Mouse (Mus musculus): ENCODE data around the gene Rprd1b. TPM values are rescaled to one million over a fixed set of nuclear protein-coding genes. Genes with fewer than 3 reads are reported as not detected.

The Rprd1b gene
- polyA plus RNA-seq, 1 experiment: 17.5 TPM

DNA sequence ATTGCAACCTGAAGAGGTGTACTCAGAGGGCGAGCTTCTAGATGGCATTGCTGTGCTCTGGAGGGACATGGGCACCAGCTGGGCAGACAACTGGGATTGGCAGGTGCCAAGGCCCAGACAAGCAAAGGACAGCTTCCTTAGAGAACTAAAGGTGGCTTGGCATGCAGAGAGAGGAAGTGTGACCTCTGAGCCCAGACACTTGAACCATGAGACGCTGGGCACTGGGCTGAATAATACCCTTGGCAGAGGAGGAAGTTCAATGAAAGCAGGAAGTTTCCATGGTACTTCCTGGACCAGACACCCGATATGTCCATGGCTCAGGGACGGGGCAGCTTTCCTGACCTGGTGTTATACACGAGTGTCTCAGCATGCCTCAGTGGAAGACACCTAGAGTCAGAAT lies 146.1 kb downstream of the Rprd1b start:
- Histone ChIP-seq H3K36me3 (ENCODE audit: control insufficient read depth, insufficient read depth, low read length) (no peaks in the 10 kb centered on the region), H3K4me1 (ENCODE audit: control insufficient read depth, insufficient read depth, low read length) (peaks cover 12% of the 10 kb centered on the region; the same call in 1 of the 2 replicates), H3K27me3 (replicated peaks; ENCODE audit: control insufficient read depth, insufficient read depth, low read length) (no peaks in the 10 kb centered on the region), H3K4me3 (ENCODE audit: insufficient read depth, low read depth, low read length) (no peak overlapping the region), H3K27ac (ENCODE audit: insufficient read depth, low read depth, low read length) (no peak overlapping the region)
- 44% methylated on average over 5 of the region's 5 CpGs for WGBS
- TF ChIP-seq POLR2A (IDR thresholded peaks at IDR 0.05; ENCODE audit: low read depth, low read length) (no peak), CTCF (conservative IDR thresholded peaks at IDR 0.05; ENCODE audit: insufficient read depth, insufficient read length, low read depth, low read length) (no peak)
- peak; percentile 71 for DNase-seq

DNA sequence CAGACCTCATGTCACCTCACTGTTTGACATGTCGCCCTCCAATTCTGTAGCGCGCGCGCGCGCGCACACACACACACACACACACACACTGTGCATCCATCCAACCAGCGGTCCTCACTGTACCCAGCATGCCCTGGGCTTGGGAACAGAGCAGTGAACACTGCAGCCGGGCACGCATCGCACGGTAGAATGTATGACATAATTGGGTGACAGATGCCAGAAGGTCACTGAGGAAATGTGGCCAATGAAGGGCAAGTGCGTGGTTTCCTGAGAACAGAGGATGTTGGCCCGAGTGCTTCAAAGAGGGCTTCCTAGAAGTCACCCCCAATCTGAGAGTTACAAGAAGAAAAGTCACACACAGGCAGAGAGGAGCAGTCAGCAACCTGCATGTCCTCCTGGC lies 146.7 kb downstream of the Rprd1b start:
- TF ChIP-seq CTCF (conservative IDR thresholded peaks at IDR 0.05; ENCODE audit: insufficient read depth, insufficient read length, low read depth, low read length): no peak
- TF ChIP-seq POLR2A (IDR thresholded peaks at IDR 0.05; ENCODE audit: low read depth, low read length): no peak
- Histone ChIP-seq H3K4me3 (ENCODE audit: insufficient read depth, low read depth, low read length) (no peak overlapping the region), H3K27me3 (replicated peaks; ENCODE audit: control insufficient read depth, insufficient read depth, low read length) (no peaks in the 10 kb centered on the region), H3K4me1 (ENCODE audit: control insufficient read depth, insufficient read depth, low read length) (peaks cover 12% of the 10 kb centered on the region; the same call in 1 of the 2 replicates), H3K27ac (ENCODE audit: insufficient read depth, low read depth, low read length) (no peak overlapping the region), H3K36me3 (ENCODE audit: control insufficient read depth, insufficient read depth, low read length) (no peaks in the 10 kb centered on the region)
- no peak for DNase-seq
- WGBS: 71% methylated on average over 15 of the region's 15 CpGs

DNA sequence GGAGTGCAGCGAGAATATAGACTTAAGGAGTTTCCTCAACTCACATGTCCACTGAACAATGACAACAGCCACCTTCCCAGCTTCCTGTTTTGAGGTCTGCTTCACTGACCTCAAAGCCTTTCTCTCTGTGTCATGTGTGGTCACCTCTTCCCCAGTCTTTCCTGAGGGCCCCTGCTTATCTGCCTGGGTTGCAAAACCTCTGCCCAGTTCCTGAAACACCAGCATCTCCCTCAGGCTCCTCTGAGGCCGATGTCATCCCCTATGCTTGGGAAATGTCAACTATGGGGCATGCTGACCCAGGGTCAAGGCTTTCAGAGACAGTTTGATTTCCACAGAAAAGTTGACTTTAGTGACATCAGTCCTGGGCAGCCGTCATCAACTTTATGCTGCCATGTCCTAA lies 147.1 kb downstream of the Rprd1b start:
- 68% methylated on average over 3 of the region's 3 CpGs for WGBS

DNA sequence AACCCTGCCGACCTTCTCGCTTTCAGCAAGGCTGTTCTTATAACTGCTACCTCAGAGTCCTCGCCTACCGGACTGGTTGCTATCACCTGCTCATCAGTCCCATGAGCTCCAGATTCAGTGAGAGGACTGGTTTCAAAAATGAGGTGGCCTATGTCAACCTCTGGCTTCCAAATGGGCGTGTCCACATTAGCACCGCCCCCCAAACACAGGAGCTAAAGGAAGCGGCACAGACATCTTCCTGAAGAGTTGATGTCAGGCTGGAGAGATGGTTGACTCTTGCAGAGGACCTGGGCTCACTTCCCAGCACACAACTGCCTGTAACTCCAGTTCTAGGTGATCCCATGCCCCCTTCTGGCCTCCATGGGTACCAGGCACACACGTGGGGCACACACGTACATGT lies 148.5 kb downstream of the Rprd1b start:
- Histone ChIP-seq H3K27me3 (replicated peaks; ENCODE audit: control insufficient read depth, insufficient read depth, low read length) (no peaks in the 10 kb centered on the region), H3K4me3 (ENCODE audit: insufficient read depth, low read depth, low read length) (no peak overlapping the region), H3K27ac (ENCODE audit: insufficient read depth, low read depth, low read length) (no peak overlapping the region), H3K4me1 (ENCODE audit: control insufficient read depth, insufficient read depth, low read length) (peaks cover 12% of the 10 kb centered on the region; the same call in 1 of the 2 replicates), H3K36me3 (ENCODE audit: control insufficient read depth, insufficient read depth, low read length) (no peaks in the 10 kb centered on the region)
- DNase-seq: no peak
- WGBS: 92% methylated on average over 9 of the region's 9 CpGs
- TF ChIP-seq POLR2A (IDR thresholded peaks at IDR 0.05; ENCODE audit: low read depth, low read length): no peak

More for the DNA sequence above, 147.1 kb downstream of the Rprd1b start:
- Histone ChIP-seq H3K36me3 (ENCODE audit: control insufficient read depth, insufficient read depth, low read length) (no peaks in the 10 kb centered on the region), H3K4me1 (ENCODE audit: control insufficient read depth, insufficient read depth, low read length) (peaks cover 12% of the 10 kb centered on the region; the same call in 1 of the 2 replicates), H3K27me3 (replicated peaks; ENCODE audit: control insufficient read depth, insufficient read depth, low read length) (no peaks in the 10 kb centered on the region), H3K27ac (ENCODE audit: insufficient read depth, low read depth, low read length) (no peak overlapping the region), H3K4me3 (ENCODE audit: insufficient read depth, low read depth, low read length) (no peak overlapping the region)
- TF ChIP-seq CTCF (conservative IDR thresholded peaks at IDR 0.05; ENCODE audit: insufficient read depth, insufficient read length, low read depth, low read length): no peak
- no peak for TF ChIP-seq POLR2A (IDR thresholded peaks at IDR 0.05; ENCODE audit: low read depth, low read length)
- DNase-seq: no peak

DNA sequence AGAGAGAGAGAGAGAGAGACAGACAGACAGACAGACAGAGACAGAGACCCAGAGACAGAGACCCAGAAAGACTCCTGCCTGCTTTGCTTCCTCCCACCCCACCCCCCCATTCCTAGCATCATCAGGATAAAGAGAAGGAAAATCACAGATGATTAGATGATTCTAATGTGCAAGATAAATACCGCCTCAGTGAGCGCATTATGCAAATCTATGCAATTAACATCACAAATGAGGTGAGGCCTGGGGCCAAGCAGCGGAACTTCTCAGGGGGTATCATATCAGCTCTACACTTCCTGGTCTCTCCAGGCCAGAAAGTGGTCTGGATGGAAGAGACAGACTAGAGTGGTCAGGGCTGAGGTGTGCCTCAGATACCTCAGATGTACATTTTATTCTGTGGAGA lies 149.3 kb downstream of the Rprd1b start:
- no peak for DNase-seq
- Histone ChIP-seq H3K4me3 (ENCODE audit: insufficient read depth, low read depth, low read length) (no peak overlapping the region), H3K36me3 (ENCODE audit: control insufficient read depth, insufficient read depth, low read length) (no peaks in the 10 kb centered on the region), H3K27me3 (replicated peaks; ENCODE audit: control insufficient read depth, insufficient read depth, low read length) (no peaks in the 10 kb centered on the region), H3K4me1 (ENCODE audit: control insufficient read depth, insufficient read depth, low read length) (peaks cover 12% of the 10 kb centered on the region; the same call in 1 of the 2 replicates), H3K27ac (ENCODE audit: insufficient read depth, low read depth, low read length) (no peak overlapping the region)
- 88% methylated on average over 3 of the region's 3 CpGs for WGBS
- TF ChIP-seq POLR2A (IDR thresholded peaks at IDR 0.05; ENCODE audit: low read depth, low read length) (no peak), CTCF (conservative IDR thresholded peaks at IDR 0.05; ENCODE audit: insufficient read depth, insufficient read length, low read depth, low read length) (no peak)

DNA sequence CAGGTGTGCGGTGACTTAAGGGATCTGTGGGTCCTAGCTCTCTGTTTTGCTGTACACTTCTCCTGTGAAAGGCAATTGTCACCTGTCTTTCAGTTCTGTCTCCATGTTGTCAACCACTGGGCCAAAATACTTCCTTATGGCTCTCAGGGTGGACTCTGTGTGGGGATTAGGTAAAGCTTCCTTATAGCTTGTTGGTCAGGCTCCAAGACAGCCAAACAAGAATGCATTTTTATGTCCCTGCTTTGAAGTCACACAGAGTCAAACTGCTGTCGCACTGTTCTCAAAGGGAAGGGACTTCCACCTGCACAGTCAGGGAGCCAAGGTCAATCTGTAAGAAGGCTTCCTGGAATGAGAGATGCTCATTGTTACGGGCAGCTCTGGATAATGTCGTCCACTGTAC lies 149.8 kb downstream of the Rprd1b start:
- no peak overlapping the region for H3K4me3 ChIP-seq (ENCODE audit: insufficient read depth, low read depth, low read length)
- H3K27me3 ChIP-seq (replicated peaks; ENCODE audit: control insufficient read depth, insufficient read depth, low read length): no peaks in the 10 kb centered on the region
- TF ChIP-seq POLR2A (IDR thresholded peaks at IDR 0.05; ENCODE audit: low read depth, low read length): no peak
- no peak for TF ChIP-seq CTCF (conservative IDR thresholded peaks at IDR 0.05; ENCODE audit: insufficient read depth, insufficient read length, low read depth, low read length)
- no peaks in the 10 kb centered on the region for H3K36me3 ChIP-seq (ENCODE audit: control insufficient read depth, insufficient read depth, low read length)
- peaks cover 12% of the 10 kb centered on the region; the same call in 1 of the 2 replicates for H3K4me1 ChIP-seq (ENCODE audit: control insufficient read depth, insufficient read depth, low read length)
- no peak overlapping the region for H3K27ac ChIP-seq (ENCODE audit: insufficient read depth, low read depth, low read length)
- no peak for DNase-seq
- 79% methylated on average over 4 of the region's 4 CpGs for WGBS

DNA sequence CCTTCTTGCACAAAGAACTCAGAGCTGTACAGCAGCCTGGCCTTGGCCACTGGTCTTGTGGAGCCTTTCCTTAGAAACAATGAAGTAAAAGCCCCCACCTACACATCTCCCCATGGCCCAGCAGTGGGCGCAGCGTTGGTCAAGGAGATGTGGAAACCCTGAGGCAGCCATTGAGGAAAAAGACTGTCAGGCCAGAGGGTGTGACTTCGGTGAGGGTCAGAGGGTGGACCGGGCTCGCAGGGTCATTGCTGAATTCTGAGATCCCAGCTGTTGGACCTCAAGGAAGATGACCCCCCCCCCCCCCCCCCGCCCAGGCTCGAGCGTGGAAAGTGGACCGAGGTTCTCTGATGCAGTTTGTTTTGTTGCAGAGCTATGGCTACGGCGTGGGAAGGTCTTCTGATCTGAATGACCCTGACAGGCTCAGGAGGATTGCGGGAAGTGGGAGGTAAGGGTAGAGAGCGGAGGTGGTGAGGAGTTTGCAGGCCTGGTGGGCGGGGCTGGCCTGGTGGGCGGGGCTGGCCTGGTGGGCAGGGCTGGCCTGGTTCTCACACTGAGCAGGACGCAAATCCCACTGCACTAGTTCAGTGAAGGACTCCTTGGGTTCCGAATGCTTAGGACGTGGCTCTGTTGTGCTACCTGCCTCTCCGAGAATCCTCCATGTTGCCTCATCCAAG lies 150.5 kb downstream of the Rprd1b start:
- Histone ChIP-seq H3K27me3 (replicated peaks; ENCODE audit: control insufficient read depth, insufficient read depth, low read length) (no peaks in the 10 kb centered on the region), H3K27ac (ENCODE audit: insufficient read depth, low read depth, low read length) (0 out of 2 replicates have a peak overlapping the region, but pooled peaks have one; percentile 33), H3K4me1 (ENCODE audit: control insufficient read depth, insufficient read depth, low read length) (peaks cover 12% of the 10 kb centered on the region; the same call in 1 of the 2 replicates), H3K4me3 (ENCODE audit: insufficient read depth, low read depth, low read length) (peak overlapping the region; percentile 55), H3K36me3 (ENCODE audit: control insufficient read depth, insufficient read depth, low read length) (no peaks in the 10 kb centered on the region)
- no peak for TF ChIP-seq CTCF (conservative IDR thresholded peaks at IDR 0.05; ENCODE audit: insufficient read depth, insufficient read length, low read depth, low read length)
- TF ChIP-seq POLR2A (IDR thresholded peaks at IDR 0.05; ENCODE audit: low read depth, low read length): no peak
- DNase-seq: peak; percentile 87
- 11% methylated on average over 19 of the region's 19 CpGs for WGBS

Data from kidney, adult 2 months (tissue).